Mouse (Mus musculus): ENCODE results near the gene Ackr2. TPM values are rescaled to one million over a fixed set of nuclear protein-coding genes. Genes with fewer than 3 reads are reported as not detected.

Ackr2 gene
- polyA plus RNA-seq, 1 experiment from 2014 or later = 3.2 TPM

DNA sequence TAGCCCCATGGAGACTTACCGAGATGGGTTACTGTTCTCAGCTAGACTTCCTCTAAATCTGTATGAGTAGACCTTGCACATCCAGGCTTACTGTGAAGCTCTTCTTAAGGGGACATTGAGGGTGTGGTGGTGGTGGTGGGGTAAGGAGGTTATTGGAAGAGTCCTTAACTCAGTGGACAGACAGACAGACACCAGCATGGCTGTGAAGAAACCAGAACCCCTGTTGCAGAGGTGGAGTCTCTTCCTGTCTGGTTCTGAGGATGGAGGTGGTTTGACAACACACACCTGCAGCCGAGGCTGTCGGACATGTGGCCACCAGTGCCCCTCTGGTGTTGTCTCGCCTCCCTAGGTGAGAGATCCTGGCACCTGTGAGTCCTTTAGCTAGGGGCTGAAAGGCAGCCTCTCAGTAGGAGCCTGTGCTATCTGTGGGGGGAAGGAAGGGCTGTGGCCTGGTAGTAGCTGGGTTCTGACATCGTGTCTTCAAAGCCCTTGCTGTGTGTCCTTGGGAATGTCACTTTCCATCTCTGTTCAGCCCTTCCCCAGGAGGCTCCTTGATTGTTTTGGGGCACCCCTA is 2.2 kb downstream of the Ackr2 start:
- no peak overlapping the region for H3K4me2 ChIP-seq (ENCODE audit: low read length)
- no peaks in the 10 kb centered on the region for H3K4me1 ChIP-seq (ENCODE audit: control insufficient read depth, insufficient read depth, low read length)
- no peak overlapping the region for H3K4me3 ChIP-seq (ENCODE audit: low read depth, low read length)
- no peak overlapping the region for H3K9ac ChIP-seq (ENCODE audit: low read depth, low read length)
- 84% methylated on average over 5 of the region's 5 CpGs for WGBS
- H3K36me3 ChIP-seq (ENCODE audit: control insufficient read depth, insufficient read depth, low read length) = no peaks in the 10 kb centered on the region
- no peaks in the 10 kb centered on the region for H3K27me3 ChIP-seq (ENCODE audit: control insufficient read depth, insufficient read depth, low read depth, low read length)
- no peaks in the 10 kb centered on the region for H3K9me3 ChIP-seq (replicated peaks; ENCODE audit: control insufficient read depth, low read length, poor library complexity, severe bottlenecking)
- no peak overlapping the region for H3K27ac ChIP-seq (ENCODE audit: low read length)
- ATAC-seq = no peak

DNA sequence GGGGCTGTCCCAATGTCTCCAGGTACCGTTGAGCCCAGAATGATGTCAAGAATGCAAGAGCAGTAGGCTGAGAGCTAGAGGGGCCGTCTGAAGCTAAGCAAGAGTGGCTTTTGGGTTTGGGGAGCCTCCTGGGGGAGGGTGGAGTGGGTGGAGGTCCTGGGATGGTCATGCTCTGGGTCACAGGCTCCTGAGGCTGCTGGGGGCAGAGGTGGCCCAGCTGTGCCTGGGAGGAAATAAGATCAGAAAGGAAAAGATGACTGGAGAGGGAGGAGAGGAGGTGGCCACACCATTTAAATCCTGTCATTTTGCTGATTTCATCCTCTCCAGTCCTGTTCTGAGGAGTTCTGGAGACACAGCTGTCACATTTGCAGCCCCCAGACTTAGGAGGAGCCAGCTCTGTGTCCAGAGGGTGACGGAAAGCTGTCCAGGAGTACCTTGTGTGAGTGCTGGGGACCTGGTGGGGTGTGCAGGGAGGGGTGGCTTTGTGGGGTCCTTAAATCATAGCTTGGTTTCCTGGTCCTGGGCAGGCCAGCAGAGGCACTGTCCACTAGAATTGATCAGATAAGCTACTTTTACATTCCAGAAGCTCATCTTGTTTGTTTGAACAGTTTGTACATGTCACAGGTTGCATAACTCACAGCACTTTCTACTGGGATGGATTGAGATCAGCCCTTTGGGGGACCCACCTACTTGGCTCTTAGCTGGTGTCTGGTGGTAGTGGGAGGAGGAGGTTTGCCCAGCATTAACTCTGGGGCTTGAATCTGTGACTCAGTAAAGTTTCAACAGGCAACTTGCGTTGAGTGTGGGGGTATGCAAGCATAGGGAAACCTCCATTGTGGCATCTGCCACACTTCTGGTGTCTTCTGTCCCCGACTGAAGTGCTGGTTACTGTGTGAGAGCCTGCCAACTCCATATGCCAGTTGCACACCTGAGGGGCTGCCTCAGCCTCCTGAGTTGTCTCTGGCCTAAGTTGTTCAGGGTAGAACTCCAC is 3.9 kb downstream of the Ackr2 start:
- Histone ChIP-seq H3K27me3 (ENCODE audit: control insufficient read depth, insufficient read depth, low read depth, low read length) (no peaks in the 10 kb centered on the region), H3K4me3 (ENCODE audit: low read depth, low read length) (no peak overlapping the region), H3K27ac (ENCODE audit: low read length) (no peak overlapping the region), H3K4me1 (ENCODE audit: control insufficient read depth, insufficient read depth, low read length) (no peaks in the 10 kb centered on the region), H3K4me2 (ENCODE audit: low read length) (no peak overlapping the region), H3K36me3 (ENCODE audit: control insufficient read depth, insufficient read depth, low read length) (no peaks in the 10 kb centered on the region), H3K9me3 (replicated peaks; ENCODE audit: control insufficient read depth, low read length, poor library complexity, severe bottlenecking) (no peaks in the 10 kb centered on the region), H3K9ac (ENCODE audit: low read depth, low read length) (no peak overlapping the region)
- no peak for ATAC-seq
- 82% methylated on average over 5 of the region's 5 CpGs for WGBS

DNA sequence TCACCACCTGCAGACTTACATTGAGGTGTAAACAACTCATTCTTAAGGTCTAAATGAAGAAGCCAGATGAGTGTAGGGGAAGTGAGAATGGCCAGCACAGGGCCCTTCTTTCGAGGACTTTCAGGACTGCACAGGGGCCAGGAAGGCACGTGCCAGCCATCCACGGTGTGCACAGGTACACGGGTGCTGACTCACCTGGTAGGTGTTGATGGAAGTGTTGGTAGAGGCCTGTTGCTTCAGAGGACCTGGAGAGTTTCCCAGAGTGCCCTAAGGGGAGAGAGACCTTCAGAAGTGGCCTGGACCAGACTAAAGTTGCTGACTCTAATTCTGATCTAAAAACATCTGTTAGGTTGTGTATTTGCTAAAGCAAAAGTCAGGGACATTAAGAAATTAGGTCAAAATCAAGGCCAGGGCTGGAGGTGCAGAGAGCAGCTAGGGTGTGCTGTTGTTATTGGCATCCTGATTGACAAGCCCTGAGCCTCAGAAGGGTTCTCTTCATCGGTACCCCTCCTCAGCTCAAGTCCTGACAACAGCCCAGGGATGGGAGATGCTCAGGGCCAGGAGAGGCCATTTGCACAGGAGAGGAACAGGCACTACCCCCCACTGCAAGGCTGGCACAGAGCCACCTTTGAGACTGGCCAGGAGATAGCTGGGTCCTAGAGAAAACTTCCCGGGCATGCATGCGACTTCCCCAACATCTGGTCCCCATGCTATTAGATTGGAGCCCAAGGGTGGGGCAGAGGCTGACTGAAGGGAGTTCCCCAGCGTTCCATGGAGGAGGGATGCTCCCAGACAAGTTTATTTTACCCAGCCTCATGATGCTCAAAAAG is 5.5 kb downstream of the Ackr2 start:
- H3K27me3 ChIP-seq (ENCODE audit: control insufficient read depth, insufficient read depth, low read depth, low read length) = no peaks in the 10 kb centered on the region
- no peak overlapping the region for H3K9ac ChIP-seq (ENCODE audit: low read depth, low read length)
- no peak overlapping the region for H3K27ac ChIP-seq (ENCODE audit: low read length)
- no peaks in the 10 kb centered on the region for H3K9me3 ChIP-seq (replicated peaks; ENCODE audit: control insufficient read depth, low read length, poor library complexity, severe bottlenecking)
- no peaks in the 10 kb centered on the region for H3K4me1 ChIP-seq (ENCODE audit: control insufficient read depth, insufficient read depth, low read length)
- H3K4me3 ChIP-seq (ENCODE audit: low read depth, low read length) = no peak overlapping the region
- 85% methylated on average over 8 of the region's 8 CpGs for WGBS
- no peak for ATAC-seq
- no peaks in the 10 kb centered on the region for H3K36me3 ChIP-seq (ENCODE audit: control insufficient read depth, insufficient read depth, low read length)
- H3K4me2 ChIP-seq (ENCODE audit: low read length) = no peak overlapping the region

DNA sequence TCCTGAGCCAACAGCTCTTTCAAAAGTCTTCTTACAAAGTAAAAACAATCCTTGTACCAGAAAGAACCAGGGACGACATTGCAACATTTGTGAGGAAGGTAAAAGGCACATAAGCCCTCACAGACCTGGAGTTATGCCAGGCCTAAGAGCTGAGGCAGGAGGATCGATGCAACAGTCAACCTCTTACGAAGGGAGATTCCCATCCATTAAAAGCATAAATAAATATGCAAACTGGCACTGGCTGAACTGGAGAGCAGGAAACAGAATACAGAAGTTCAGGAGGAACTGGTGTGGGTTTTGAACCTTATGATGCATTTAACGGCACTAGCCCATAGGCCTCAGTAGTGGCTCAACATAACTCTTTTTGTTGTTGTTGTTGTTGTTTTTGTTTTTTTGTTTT is 6.2 kb downstream of the Ackr2 start:
- H3K4me1 ChIP-seq (ENCODE audit: control insufficient read depth, insufficient read depth, low read length) = no peaks in the 10 kb centered on the region
- no peaks in the 10 kb centered on the region for H3K27me3 ChIP-seq (ENCODE audit: control insufficient read depth, insufficient read depth, low read depth, low read length)
- H3K36me3 ChIP-seq (ENCODE audit: control insufficient read depth, insufficient read depth, low read length) = no peaks in the 10 kb centered on the region
- 89% methylated on average over 4 of the region's 4 CpGs for WGBS
- H3K9me3 ChIP-seq (replicated peaks; ENCODE audit: control insufficient read depth, low read length, poor library complexity, severe bottlenecking) = no peaks in the 10 kb centered on the region
- no peak overlapping the region for H3K4me3 ChIP-seq (ENCODE audit: low read depth, low read length)
- H3K9ac ChIP-seq (ENCODE audit: low read depth, low read length) = no peak overlapping the region
- no peak overlapping the region for H3K27ac ChIP-seq (ENCODE audit: low read length)
- no peak overlapping the region for H3K4me2 ChIP-seq (ENCODE audit: low read length)
- no peak for ATAC-seq

DNA sequence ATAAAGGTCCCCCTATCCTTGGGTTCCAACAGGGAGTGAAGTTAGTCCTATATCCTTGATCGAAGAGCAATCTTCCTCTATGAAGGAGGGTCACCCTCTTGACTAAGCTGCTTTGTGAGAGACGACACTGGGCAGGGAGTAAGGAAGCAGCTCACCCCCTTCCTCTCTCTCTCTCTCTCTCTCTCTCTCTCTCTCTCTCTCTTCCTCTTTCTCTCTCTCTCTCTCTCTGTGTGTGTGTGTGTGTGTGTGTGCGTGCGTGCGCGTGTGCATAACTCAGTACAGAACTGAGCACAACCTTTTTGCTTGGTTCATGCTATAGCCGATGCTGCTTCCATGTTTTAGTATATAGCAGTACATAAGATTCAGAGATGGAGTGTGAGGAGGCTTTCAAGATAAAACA is 6.8 kb downstream of the Ackr2 start:
- no peak overlapping the region for H3K4me3 ChIP-seq (ENCODE audit: low read depth, low read length)
- H3K27me3 ChIP-seq (ENCODE audit: control insufficient read depth, insufficient read depth, low read depth, low read length) = no peaks in the 10 kb centered on the region
- no peaks in the 10 kb centered on the region for H3K4me1 ChIP-seq (ENCODE audit: control insufficient read depth, insufficient read depth, low read length)
- H3K9me3 ChIP-seq (replicated peaks; ENCODE audit: control insufficient read depth, low read length, poor library complexity, severe bottlenecking) = no peaks in the 10 kb centered on the region
- WGBS = 92% methylated on average over 7 of the region's 7 CpGs
- no peaks in the 10 kb centered on the region for H3K36me3 ChIP-seq (ENCODE audit: control insufficient read depth, insufficient read depth, low read length)
- ATAC-seq = no peak
- no peak overlapping the region for H3K9ac ChIP-seq (ENCODE audit: low read depth, low read length)
- H3K4me2 ChIP-seq (ENCODE audit: low read length) = no peak overlapping the region
- no peak overlapping the region for H3K27ac ChIP-seq (ENCODE audit: low read length)

DNA sequence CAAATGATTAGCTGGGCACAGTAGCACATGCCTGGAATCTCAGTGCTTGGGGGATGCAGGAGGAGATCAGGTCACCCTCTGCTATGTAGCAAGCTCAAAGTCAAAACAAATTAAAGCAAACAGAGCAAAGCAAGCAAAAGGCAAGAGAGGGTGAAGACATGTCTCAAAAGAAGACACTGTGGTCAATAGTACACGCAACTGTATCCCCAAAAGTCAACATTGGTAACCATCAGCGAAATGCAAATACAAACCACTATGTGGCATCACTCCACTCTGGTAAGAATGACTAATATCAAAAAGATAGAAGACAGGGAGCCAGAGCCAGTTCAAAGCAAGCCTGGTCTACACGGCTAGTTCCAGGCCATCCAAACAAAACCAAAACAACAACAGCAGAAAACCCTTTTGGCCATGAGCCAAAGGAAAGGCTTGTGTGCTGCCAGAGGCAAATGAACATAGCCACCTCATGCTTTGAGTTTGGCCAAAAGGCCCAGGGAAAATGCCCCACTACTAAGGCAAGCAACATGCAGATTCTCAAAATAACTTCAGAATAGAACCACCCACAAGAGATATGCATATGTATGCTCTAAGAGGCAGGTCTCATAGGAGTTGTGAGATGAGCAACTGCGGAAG is 7.5 kb downstream of the Ackr2 start:
- no peak overlapping the region for H3K4me2 ChIP-seq (ENCODE audit: low read length)
- WGBS = 79% methylated on average over 4 of the region's 4 CpGs

DNA sequence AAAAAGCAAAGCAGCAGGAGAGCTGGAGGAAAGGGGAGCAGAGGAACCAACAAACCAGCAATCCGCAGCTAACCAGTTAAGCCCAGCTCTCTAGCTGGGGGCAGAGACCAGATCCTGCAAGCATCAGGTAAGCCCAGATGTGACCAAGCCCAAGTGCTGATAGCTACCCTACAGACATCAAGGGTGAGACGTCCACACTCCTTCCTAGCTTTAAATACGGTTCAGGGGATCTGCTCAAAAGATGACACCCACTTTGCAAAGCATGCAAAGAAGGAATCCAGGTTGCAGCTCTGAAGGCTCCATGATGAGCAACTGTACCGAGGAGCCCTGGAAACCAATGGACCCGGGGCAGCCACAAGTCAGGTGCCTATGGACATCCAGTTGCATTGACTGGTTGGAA is 8.3 kb downstream of the Ackr2 start:
- Histone ChIP-seq H3K4me1 (ENCODE audit: control insufficient read depth, insufficient read depth, low read length) (no peaks in the 10 kb centered on the region), H3K27ac (ENCODE audit: low read length) (no peak overlapping the region), H3K4me3 (ENCODE audit: low read depth, low read length) (no peak overlapping the region), H3K36me3 (ENCODE audit: control insufficient read depth, insufficient read depth, low read length) (no peaks in the 10 kb centered on the region), H3K27me3 (ENCODE audit: control insufficient read depth, insufficient read depth, low read depth, low read length) (no peaks in the 10 kb centered on the region), H3K4me2 (ENCODE audit: low read length) (no peak overlapping the region), H3K9me3 (replicated peaks; ENCODE audit: control insufficient read depth, low read length, poor library complexity, severe bottlenecking) (no peaks in the 10 kb centered on the region), H3K9ac (ENCODE audit: low read depth, low read length) (no peak overlapping the region)
- 86% methylated on average over 5 of the region's 5 CpGs for WGBS
- no peak for ATAC-seq

More for the DNA sequence above, 7.5 kb downstream of the Ackr2 start:
- H3K4me3 ChIP-seq (ENCODE audit: low read depth, low read length) = no peak overlapping the region
- H3K4me1 ChIP-seq (ENCODE audit: control insufficient read depth, insufficient read depth, low read length) = no peaks in the 10 kb centered on the region
- no peak overlapping the region for H3K27ac ChIP-seq (ENCODE audit: low read length)
- no peaks in the 10 kb centered on the region for H3K27me3 ChIP-seq (ENCODE audit: control insufficient read depth, insufficient read depth, low read depth, low read length)
- ATAC-seq = no peak
- H3K36me3 ChIP-seq (ENCODE audit: control insufficient read depth, insufficient read depth, low read length) = no peaks in the 10 kb centered on the region
- H3K9ac ChIP-seq (ENCODE audit: low read depth, low read length) = no peak overlapping the region
- H3K9me3 ChIP-seq (replicated peaks; ENCODE audit: control insufficient read depth, low read length, poor library complexity, severe bottlenecking) = no peaks in the 10 kb centered on the region

DNA sequence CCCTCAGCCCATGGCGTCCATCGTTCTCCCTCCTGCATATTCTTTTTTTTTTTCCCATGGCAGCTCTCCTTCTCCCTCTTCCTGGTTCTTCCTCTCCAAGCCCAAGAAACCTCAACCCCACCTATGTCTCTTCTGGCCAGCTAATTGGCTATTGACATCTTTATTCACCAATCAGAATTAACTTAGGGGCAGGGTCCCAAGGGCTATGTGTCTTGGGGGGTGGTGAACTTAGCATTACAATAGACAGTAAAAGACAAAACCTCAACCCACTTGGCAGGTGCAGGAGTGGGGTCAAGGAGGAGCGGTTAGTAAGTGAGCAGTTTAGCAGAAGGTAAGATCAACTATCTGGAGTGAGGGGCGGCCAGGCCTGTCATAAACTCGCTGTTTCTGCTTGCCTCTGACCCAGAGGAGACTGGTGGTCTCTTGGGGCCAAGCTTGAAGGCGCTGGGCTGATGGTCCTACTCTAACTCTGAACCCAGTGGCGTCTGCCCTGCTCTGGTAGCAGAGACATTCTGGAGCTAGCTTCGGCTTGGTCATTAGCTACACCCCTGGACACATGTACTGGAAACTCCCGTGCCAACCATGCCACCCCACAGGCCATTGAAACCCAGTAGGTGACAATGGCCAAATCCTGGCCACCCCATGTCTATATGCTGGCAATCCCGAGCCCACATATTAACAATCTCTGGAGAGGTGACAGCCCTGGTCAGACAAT is 9.4 kb downstream of the Ackr2 start:
- H3K9ac ChIP-seq (ENCODE audit: low read depth, low read length) = no peak overlapping the region
- no peaks in the 10 kb centered on the region for H3K9me3 ChIP-seq (replicated peaks; ENCODE audit: control insufficient read depth, low read length, poor library complexity, severe bottlenecking)
- no peaks in the 10 kb centered on the region for H3K27me3 ChIP-seq (ENCODE audit: control insufficient read depth, insufficient read depth, low read depth, low read length)
- H3K4me3 ChIP-seq (ENCODE audit: low read depth, low read length) = no peak overlapping the region
- H3K36me3 ChIP-seq (ENCODE audit: control insufficient read depth, insufficient read depth, low read length) = no peaks in the 10 kb centered on the region
- ATAC-seq = no peak
- no peak overlapping the region for H3K4me2 ChIP-seq (ENCODE audit: low read length)
- no peak overlapping the region for H3K27ac ChIP-seq (ENCODE audit: low read length)
- no peaks in the 10 kb centered on the region for H3K4me1 ChIP-seq (ENCODE audit: control insufficient read depth, insufficient read depth, low read length)
- WGBS = 73% methylated on average over 10 of the region's 10 CpGs

Measured in midbrain, embryonic 16.5 days (tissue).